Mouse (Mus musculus) brain, embryonic 14.5 days (tissue): Measurements from ENCODE around the gene S100a2.

Experiments
- CTCF ChIP-seq: fragments of 200-500 bp; IDR thresholded peaks from 2 replicates; pipeline ENCODE4 v1.5.1; 2012; ENCODE audit warnings: inconsistent platforms, mild to moderate bottlenecking, moderate library complexity, borderline replicate concordance; ENCODE audit not compliant: insufficient read depth, insufficient read length; ENCODE audit errors: extremely low read depth
- POLR2A ChIP-seq: fragments of 200-500 bp; IDR thresholded peaks from 2 replicates; pipeline ENCODE4 v1.6.1; 2012; ENCODE audit warnings: mild to moderate bottlenecking, inconsistent platforms, borderline replicate concordance; ENCODE audit not compliant: poor library complexity, insufficient read depth, insufficient read length, severe bottlenecking; ENCODE audit errors: extremely low read depth

DNA sequence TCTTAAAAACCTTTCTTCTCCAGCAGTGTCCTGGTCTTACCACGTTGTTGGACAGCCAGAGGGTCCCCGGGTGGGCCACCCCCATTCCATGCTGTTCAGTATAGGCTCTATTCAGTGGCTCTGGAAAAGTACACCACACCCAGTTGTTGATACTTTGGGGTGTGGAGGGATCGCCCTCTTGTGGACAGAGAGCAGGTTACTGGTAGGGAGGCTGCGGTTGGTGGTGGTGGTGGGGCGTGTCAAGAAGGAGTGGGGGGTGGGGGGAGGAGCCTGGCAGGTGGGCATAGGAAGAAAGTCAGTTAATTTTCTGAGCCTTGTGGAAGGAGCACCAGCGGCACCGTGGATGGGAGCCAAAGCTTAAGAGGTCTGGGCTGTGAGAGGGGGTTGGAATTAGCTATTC is 25.4 kb downstream of the S100a2 start:
- TF ChIP-seq POLR2A, result no peak
- TF ChIP-seq CTCF, result peak; percentile 59; the same call in 1 of the 2 replicates
